Mouse (Mus musculus) right cerebral cortex, postnatal 36 days (tissue): ENCODE measurements around the gene Smcr8.

Experiments
- DNase-seq, 2 experiments: peaks; one replicate each; pipeline ENCODE4 v3.0.0; 2022; ENCODE audit warnings: low spot score in 2 of 2, mixed read lengths in 1 of 2

Gene Smcr8

DNA sequence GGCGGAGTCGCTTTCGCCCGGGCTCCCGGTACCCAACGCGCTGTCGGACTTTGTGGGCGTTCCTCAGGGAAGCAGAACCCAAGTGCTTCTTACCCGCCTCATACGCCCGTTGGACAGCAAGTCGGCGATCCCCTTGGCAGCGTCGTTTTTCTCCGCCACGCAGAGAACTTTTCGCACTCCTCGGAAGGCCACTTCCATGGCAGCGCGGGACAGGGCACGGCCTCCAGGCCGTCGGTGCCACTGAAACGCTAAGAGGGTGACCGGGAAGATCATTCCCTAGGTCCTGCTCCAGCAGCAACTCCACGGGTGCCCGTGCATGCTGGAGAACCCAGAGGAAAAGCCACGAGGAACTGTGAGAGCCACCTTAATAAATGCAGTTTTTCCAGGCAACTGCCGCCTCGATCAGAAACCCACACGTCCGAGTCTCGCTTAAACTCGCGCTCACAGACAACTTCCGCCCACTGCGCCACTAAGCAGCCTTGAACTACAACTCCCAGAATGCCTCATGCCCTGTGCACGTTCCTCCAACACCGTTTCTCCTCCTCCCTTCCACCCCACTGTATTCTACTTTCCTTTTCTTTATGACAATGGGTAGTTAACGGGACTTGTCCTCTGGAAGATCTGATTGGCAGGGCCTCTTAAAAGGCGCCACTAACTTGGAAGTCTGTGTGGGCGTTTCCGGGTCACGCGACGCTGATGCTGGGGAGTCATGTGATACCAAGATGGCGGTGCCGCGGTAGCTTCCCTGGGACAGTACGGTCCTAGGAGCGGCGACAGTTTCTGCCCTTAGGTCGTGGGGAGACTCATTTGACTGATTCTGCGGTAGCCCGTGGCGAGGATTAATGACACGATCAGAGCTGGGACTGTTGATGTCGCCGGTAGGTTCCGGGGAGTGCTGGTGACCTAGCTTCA lies at the start of gene Smcr8, which contains the start of gene Top3a:
Gene Smcr8, plus strand, starts transcription at position 696 of the 912 bp plus-strand sequence.
Gene Top3a, minus strand, starts transcription at position 537 of the 912 bp plus-strand sequence.
- DNase-seq = peak; percentile 81 to 86

DNA sequence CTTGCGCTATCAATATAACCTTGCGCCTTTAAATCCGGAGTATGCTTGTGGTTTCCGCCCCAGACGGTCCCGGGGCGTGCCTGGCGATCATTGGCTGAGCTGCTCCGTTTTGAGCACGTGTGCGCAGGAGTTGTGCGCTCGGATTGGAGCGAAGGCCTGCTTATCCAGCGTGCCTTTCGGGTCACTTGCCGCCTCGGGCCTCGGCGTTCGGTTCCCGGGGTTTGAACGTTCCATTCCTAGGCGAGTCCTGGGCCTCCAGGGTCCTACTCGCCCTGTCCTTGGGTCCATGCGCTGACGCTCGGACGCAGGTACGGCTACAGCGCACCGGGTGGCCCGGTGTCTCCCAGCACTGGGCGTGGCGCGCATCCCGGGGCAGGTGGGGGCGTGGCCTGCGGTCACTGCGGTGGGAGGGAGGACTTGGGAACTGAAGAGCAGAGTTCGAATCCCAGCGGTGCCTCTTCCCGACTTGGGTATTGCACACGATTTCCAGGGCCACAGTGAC lies 49.0 kb upstream of the Smcr8 start, which contains the start of gene Mief2:
Gene Mief2, plus strand, starts transcription at position 139 of the 502 bp plus-strand sequence.
- DNase-seq = peak; percentile 94 to 95

GRCm38 (mm10) chr11:60729217-60729641 lies 48.1 kb upstream of the Smcr8 start:
- DNase-seq = no peak

GRCm38 (mm10) chr11:60730169-60730568 lies 47.2 kb upstream of the Smcr8 start:
- no peak for DNase-seq

GRCm38 (mm10) chr11:60731251-60731650 lies 46.1 kb upstream of the Smcr8 start:
- no peak for DNase-seq

- DNase-seq = no peak
Measured at GRCm38 (mm10) chr11:60734206-60734605, 43.1 kb upstream of the Smcr8 start.

GRCm38 (mm10) chr11:60735191-60735590 lies 42.1 kb upstream of the Smcr8 start:
- no peak for DNase-seq

- no peak for DNase-seq
Measured at GRCm38 (mm10) chr11:60736491-60736890, 40.8 kb upstream of the Smcr8 start.

DNA sequence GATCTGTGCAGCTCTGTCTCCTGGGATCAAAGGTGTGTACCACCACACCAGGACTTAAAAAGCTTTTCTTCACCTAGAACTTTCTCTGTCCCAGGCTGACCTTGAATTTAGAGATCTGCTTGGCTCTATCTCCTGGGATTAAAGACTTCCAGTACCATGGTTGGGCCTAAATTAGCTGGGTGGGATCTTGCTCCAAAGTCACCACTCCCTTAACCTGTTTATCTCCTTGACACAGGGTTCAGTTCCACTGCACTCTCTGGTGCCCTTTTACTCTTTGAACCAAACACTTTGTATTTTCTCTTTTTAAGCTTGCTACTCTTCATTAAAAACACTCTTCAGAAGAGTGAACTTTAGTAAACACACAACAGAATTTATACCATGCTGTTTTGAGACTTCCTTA lies 39.9 kb upstream of the Smcr8 start:
- DNase-seq = no peak

GRCm38 (mm10) chr11:60740321-60740720 lies 37.0 kb upstream of the Smcr8 start:
- DNase-seq = no peak

GRCm38 (mm10) chr11:60755570-60755969 lies 21.8 kb upstream of the Smcr8 start:
- no peak for DNase-seq

- DNase-seq = no peak
Measured at GRCm38 (mm10) chr11:60761681-60762080, 15.6 kb upstream of the Smcr8 start.

- DNase-seq = no peak
Measured at GRCm38 (mm10) chr11:60766969-60767368, 10.4 kb upstream of the Smcr8 start.

- DNase-seq = no peak
Measured at GRCm38 (mm10) chr11:60769322-60769721, 8.0 kb upstream of the Smcr8 start.

GRCm38 (mm10) chr11:60770776-60771175 lies 6.5 kb upstream of the Smcr8 start:
- no peak for DNase-seq

- no peak for DNase-seq
Measured at GRCm38 (mm10) chr11:60772161-60772560, 5.2 kb upstream of the Smcr8 start.

DNA sequence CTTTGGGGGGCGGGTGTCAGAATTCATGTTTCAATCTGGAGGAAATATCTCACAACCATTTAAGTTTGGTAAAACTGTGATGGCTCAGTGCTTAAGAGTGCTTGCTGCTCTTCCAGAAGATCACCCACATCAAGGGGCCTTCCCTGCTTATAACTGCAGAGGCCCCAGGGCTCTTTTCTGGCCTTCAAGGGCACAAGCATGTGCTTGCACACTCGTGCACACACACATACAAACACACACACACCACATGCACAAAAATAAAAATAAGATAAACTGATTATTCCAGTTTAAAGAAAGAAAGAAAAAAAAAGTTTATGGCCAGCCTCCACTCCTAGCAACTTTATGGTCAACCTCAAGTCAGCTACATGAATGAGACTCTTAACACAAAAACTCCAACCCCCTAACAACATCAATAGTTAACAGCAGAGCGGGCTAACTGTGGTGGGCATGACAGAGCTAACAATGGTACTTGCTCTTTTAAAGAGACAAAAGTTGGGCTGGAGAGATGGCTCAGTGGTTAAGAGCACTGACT lies 3.1 kb upstream of the Smcr8 start:
- DNase-seq = no peak

DNA sequence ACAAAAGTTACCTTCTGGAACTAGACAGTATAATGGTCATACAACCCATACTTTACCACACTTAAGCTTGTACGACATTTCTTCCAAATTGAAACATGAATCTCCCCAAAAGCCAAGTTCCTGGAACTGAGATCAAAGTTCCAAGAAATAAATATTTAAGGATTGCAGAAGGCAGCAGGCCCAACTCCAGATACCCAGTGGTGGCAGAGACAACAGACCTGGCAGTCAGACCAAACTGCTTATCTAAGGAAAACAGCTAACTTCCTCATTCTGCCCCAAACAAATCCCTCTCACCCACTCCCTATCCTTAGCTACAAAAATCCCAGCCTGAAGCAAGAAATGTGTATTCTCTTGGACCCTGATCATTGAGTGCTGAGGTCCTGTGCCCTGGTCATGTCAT lies 2.5 kb upstream of the Smcr8 start:
- DNase-seq = no peak

DNA sequence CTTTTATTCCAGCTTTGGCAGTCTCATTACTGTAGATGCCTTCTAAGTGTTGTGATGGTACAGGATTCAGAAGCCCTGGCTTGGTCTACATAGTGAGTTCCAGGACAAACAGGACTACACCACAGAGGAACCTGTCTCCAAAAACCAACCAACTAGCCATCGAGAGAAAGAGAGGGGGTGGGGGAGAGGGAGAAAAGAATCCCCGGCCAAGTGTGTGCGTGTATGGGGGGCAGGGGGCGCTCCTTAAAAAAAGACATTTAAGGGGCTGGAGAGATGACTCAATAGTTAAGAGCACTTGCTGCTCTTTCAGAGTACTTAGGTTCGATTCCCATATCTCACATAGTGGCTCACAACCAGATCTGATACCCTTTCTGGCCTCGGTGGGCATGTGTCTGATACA lies 1.7 kb upstream of the Smcr8 start:
- no peak for DNase-seq

- no peak for DNase-seq
Measured at GRCm38 (mm10) chr11:60776107-60776828, 1.1 kb upstream of the Smcr8 start.

DNA sequence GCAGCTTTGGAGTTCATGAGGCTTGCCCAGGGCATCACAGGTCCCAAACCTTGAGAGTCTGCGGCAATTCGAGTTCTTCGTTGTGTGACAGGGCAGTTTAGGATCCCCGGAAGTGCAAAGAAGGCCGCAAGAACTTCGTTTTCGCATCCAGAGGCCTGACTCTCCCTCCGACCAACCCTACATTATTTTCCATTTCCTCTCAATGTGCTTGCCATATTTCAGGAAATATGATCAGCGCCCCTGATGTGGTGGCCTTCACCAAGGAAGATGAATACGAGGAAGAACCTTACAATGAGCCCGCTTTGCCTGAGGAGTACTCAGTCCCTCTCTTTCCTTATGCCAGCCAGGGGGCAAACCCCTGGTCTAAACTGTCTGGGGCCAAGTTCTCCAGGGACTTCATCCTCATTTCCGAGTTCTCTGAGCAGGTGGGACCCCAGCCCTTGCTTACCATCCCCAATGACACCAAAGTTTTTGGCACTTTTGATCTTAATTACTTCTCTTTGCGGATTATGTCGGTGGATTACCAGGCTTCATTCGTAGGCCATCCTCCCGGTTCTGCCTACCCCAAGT lies 562 bp downstream of the Smcr8 start:
- DNase-seq = no peak

DNA sequence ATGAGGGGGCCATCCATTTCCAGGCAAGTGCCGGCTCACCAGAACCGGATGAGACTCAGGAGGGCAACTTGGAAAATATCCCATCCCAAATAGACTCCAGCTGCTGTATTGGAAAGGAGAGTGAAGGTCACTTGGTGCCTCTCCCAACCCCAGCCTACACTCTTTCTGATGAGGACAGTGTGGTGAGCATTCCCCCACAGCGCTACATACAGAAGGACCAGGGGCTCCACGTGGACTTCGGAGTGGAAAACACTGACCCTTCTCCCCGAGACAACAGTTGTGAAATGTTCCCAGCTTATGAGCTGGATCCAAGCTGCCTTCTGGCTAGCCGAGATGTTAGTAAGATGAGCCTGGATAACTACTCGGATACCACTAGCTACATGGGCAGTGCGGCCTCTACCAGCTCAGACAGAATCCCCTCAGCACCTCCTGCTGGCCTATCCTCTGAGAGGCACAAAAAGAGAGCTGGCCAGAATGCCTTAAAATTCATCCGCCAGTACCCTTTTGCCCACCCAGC lies 2.4 kb downstream of the Smcr8 start:
- no peak for DNase-seq
